Mouse (Mus musculus) forebrain, embryonic 13.5 days (tissue): Measurements from ENCODE around the gene Sel1l3. TPM values are rescaled to one million over a fixed set of nuclear protein-coding genes. Genes with fewer than 3 reads are reported as not detected.
A peak's percentile ranks its signal among the peaks of the same experiment; 100 is the strongest.

ENCODE experiments used
- ATAC-seq: fragments of 200-750 bp; cut with Nextera tagmentation; 2 replicates; pipeline ENCODE4 v1.8.0; 2017
- H3K27ac ChIP-seq: fragments of 300-500 bp; sonication (generic); 2 replicates; pipeline ENCODE4 v1.5.1; 2015; ENCODE audit warnings: inconsistent platforms, mild to moderate bottlenecking, moderate library complexity
- H3K27me3 ChIP-seq: fragments of 300-500 bp; sonication (generic); 2 replicates; pipeline ENCODE4 v1.6.1; 2015; ENCODE audit warnings: mild to moderate bottlenecking, inconsistent platforms
- H3K36me3 ChIP-seq: fragments of 300-500 bp; sonication (generic); 2 replicates; pipeline ENCODE4 v1.6.1; 2015; ENCODE audit warnings: mild to moderate bottlenecking, inconsistent platforms; ENCODE audit not compliant: poor library complexity, severe bottlenecking
- H3K4me1 ChIP-seq: fragments of 300-500 bp; sonication (generic); 2 replicates; pipeline ENCODE4 v1.6.1; 2015; ENCODE audit warnings: inconsistent platforms
- H3K4me2 ChIP-seq: fragments of 300-500 bp; sonication (generic); 2 replicates; pipeline ENCODE4 v1.6.1; 2015; ENCODE audit warnings: inconsistent platforms, mild to moderate bottlenecking, moderate library complexity
- H3K4me3 ChIP-seq: fragments of 300-500 bp; sonication (generic); 2 replicates; pipeline ENCODE4 v1.5.1; 2015; ENCODE audit warnings: mild to moderate bottlenecking, inconsistent platforms
- H3K9ac ChIP-seq: fragments of 300-500 bp; sonication (generic); 2 replicates; pipeline ENCODE4 v1.6.1; 2015; ENCODE audit warnings: mild to moderate bottlenecking, inconsistent platforms
- H3K9me3 ChIP-seq: fragments of 300-500 bp; sonication (generic); replicated peaks from 2 replicates; pipeline ENCODE4 v1.6.1; 2016; ENCODE audit warnings: inconsistent platforms
- WGBS: fragments of 180-500 bp; shearing (Covaris S2); methylation state at CpG from one replicate; pipeline ENCODE4 v1.1.7; 2015; 5-methylcytosine and 5-hydroxymethylcytosine counted together
- polyA plus RNA-seq: library from polyadenylated mRNA; unstranded; fragments of >200 nt; fragmentation: Nextera tagmentation; extraction: Ambion mirVana; gene quantifications from 2 replicates; pipeline ENCODE4 v1.2.1, GENCODE M21; 2015

Gene Sel1l3
- polyA plus RNA-seq, 1 experiment from 2014 or later, result 8.5 TPM

DNA sequence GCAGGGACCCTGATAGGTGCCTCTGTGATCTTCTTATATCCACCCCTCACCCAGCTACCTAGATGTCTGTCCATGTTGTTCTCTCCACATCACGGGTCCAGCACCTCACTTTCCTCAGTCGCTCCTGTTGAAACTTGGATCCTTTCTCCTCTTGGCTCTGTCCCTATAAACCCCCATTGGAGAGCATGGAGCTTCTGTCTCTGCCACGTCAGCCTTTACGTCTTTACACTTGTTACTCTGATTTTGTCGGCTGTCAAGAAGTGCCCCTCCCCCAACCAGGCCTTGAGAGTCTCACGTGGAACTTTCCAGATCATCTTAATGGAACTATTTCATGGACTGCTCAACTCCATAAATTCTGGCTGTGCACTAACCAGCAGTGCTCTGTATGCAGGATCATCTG lies 2.5 kb downstream of the Sel1l3 start:
- Histone ChIP-seq H3K27me3 (peaks cover 9% of the 10 kb centered on the region), H3K9ac (no peak overlapping the region), H3K4me3 (peak overlapping the region; percentile 10; the same call in 1 of the 2 replicates), H3K27ac (no peak overlapping the region; the same call in 1 of the 2 replicates), H3K9me3 (no peaks in the 10 kb centered on the region), H3K4me2 (peak overlapping the region; percentile 44), H3K36me3 (no peaks in the 10 kb centered on the region), H3K4me1 (peaks cover 56% of the 10 kb centered on the region)
- WGBS, result 51% methylated on average over 6 of the region's 6 CpGs
- no peak for ATAC-seq

DNA sequence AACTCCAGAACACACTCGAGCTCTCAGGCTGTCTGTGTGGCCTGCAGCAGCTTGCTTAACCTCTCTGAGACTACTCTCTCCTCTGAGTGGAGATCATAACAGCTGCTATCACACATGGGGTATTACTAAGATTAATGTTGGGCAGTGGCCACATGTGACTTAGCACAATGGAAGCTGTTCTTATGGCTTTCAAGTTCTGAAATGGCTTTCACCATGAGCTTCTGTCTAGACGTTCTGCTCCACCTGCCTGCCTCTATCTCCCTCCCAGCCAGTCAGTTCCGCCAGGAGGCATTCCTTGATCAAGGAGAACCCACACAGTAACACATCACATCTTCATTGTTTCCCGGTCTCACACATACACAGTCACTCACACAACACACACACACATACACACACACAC lies 3.2 kb downstream of the Sel1l3 start:
- 73% methylated on average over 4 of the region's 4 CpGs for WGBS
- Histone ChIP-seq H3K4me3 (no peak overlapping the region), H3K36me3 (no peaks in the 10 kb centered on the region), H3K27ac (no peak overlapping the region), H3K4me2 (peak overlapping the region; percentile 44), H3K4me1 (peaks cover 57% of the 10 kb centered on the region), H3K9ac (0 out of 2 replicates have a peak overlapping the region, but pooled peaks have one; percentile 16), H3K27me3 (peaks cover 9% of the 10 kb centered on the region), H3K9me3 (no peaks in the 10 kb centered on the region)
- no peak for ATAC-seq

DNA sequence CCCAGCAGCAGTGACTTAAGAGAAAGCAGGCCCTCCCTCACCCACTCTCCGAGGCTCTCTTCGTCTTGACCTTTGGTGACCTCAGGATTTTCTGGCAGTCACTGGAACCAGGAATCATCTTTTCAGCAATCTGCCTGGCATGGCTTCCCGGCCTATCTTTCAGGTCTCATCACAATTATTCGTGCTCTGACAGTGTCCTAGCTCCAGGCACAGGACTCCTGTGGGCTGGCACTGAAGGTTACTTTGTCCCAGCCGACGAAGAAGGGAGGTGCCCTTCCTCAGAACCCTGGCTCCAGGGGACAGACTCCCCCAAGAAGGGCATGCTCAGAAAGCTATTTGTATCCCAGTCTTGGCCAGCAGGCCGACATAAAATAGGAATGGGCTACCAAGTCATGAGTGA lies 4.0 kb downstream of the Sel1l3 start:
- H3K4me1 ChIP-seq, result peaks cover 56% of the 10 kb centered on the region
- no peak overlapping the region for H3K4me3 ChIP-seq
- no peak for ATAC-seq
- 52% methylated on average over 7 of the region's 7 CpGs for WGBS
- H3K9me3 ChIP-seq, result no peaks in the 10 kb centered on the region
- no peak overlapping the region for H3K9ac ChIP-seq
- H3K27me3 ChIP-seq, result peaks cover 9% of the 10 kb centered on the region
- H3K4me2 ChIP-seq, result peak overlapping the region; percentile 44
- no peaks in the 10 kb centered on the region for H3K36me3 ChIP-seq
- H3K27ac ChIP-seq, result no peak overlapping the region

DNA sequence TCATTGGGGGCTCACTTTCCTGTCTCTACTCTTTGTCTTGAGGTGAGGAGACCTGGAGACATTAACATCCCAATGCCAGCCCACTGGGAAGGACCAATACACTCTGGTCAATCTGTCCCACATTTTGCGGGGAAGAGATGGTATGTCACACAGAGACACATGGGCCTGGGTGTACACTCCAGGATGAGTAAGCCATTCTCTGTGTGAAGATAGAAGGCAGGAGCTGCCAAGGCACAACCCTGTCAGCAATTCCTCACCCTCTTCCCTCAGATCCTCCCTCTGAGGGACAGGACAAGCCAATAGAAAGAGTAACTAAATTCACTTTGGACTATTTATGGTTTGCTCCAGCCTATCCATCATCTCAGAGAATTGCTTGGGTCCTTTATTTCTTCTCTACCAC lies 5.0 kb downstream of the Sel1l3 start:
- Histone ChIP-seq H3K27ac (no peak overlapping the region), H3K4me2 (no peak overlapping the region), H3K9me3 (no peaks in the 10 kb centered on the region), H3K4me1 (peaks cover 54% of the 10 kb centered on the region), H3K4me3 (no peak overlapping the region), H3K27me3 (peaks cover 9% of the 10 kb centered on the region), H3K9ac (no peak overlapping the region), H3K36me3 (no peaks in the 10 kb centered on the region)
- 87% methylated on average over 1 of the region's 1 CpGs for WGBS
- no peak for ATAC-seq

DNA sequence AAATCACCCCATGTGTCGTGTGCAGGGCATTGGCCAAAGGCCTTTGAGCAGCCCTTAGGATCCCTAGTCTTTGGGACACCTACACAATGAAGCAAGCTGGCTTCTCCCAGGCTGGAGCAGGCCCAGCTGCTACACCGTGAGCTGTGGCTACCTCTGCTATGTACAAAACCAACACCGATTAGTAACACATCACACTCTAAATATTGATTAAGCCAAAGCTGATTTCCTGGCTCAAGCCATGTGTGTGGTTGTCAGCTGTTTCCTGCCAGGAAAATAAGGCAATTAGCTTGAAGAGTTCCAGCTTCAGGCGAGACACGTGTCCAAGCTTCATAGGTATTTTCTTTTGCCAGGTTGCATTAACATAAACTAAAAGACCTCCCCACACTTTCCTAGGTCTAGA lies 7.2 kb downstream of the Sel1l3 start:
- Histone ChIP-seq H3K4me2 (no peak overlapping the region), H3K36me3 (no peaks in the 10 kb centered on the region), H3K27me3 (peaks cover 9% of the 10 kb centered on the region), H3K4me1 (peaks cover 40% of the 10 kb centered on the region), H3K9ac (no peak overlapping the region), H3K27ac (no peak overlapping the region), H3K9me3 (no peaks in the 10 kb centered on the region), H3K4me3 (no peak overlapping the region)
- WGBS, result 79% methylated on average over 5 of the region's 5 CpGs
- ATAC-seq, result no peak

DNA sequence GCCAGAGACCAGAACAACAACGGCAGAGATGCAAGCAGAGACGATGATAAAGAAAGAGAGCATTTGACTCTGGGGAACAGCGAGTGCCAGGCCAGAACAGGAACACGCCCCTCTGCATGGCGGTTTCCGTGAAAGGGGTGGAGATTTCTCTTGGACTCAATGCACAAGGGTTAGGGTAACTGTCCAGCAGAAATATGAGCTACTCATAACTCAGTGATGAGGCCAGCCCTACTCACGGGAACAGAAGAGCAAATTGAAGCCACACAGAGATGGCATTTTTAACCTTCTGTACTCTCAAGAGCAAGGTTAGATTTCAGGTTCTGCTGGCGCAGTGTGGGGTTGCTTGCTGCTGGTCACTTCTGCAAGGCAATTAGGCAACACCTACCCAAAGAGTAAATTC lies 11.0 kb downstream of the Sel1l3 start:
- Histone ChIP-seq H3K9me3 (no peaks in the 10 kb centered on the region), H3K36me3 (peaks cover 3% of the 10 kb centered on the region; the same call in 1 of the 2 replicates), H3K4me2 (no peak overlapping the region), H3K4me3 (no peak overlapping the region), H3K27me3 (no peaks in the 10 kb centered on the region), H3K27ac (no peak overlapping the region), H3K4me1 (peaks cover 33% of the 10 kb centered on the region), H3K9ac (no peak overlapping the region)
- no peak for ATAC-seq
- 90% methylated on average over 8 of the region's 8 CpGs for WGBS

DNA sequence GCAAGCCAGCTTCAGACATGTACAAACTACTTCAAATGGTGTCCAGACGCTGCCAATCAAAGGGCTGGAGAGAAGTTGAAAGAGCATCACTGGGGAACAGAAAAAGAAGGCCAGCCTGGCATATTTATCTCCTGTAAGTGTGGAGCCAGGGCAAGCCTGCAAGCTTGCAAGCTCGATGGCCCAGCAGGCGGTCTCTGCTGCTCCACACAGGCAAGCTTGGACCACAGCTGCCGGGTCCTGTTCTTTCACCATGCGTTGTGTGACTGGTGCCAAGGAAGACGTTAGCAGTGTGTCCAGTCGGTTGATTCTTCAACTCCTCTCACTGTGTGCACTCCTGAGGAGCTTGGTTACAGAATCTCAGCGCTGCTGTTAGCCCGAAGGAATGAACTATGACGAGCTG lies 12.9 kb downstream of the Sel1l3 start:
- Histone ChIP-seq H3K27me3 (no peaks in the 10 kb centered on the region), H3K9ac (no peak overlapping the region), H3K4me1 (peaks cover 33% of the 10 kb centered on the region), H3K4me3 (no peak overlapping the region), H3K27ac (no peak overlapping the region), H3K4me2 (no peak overlapping the region), H3K36me3 (peaks cover 14% of the 10 kb centered on the region), H3K9me3 (no peaks in the 10 kb centered on the region)
- ATAC-seq, result no peak
- 88% methylated on average over 10 of the region's 10 CpGs for WGBS

DNA sequence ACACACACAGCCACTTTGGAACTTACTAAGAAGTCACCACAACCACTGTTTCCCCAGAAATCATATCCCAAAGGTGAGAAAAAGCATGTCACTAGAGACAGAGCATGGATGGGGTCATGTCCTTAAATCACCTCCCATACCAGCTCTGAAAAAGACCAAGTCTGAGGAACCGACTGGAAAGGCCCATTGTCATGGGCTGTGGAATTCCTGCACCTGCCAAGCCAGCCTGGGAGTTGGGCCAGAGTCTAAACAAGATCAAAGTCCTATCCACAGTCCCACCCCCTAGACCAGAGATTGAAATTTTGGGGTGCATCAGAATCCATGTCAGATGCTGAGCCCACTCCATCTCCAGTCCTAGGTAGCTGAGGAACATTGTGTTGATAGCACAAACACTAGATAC lies 15.3 kb downstream of the Sel1l3 start:
- Histone ChIP-seq H3K4me3 (no peak overlapping the region), H3K27ac (no peak overlapping the region), H3K4me2 (no peak overlapping the region), H3K9ac (no peak overlapping the region), H3K4me1 (peaks cover 36% of the 10 kb centered on the region), H3K36me3 (peaks cover 14% of the 10 kb centered on the region), H3K9me3 (no peaks in the 10 kb centered on the region), H3K27me3 (no peaks in the 10 kb centered on the region)
- ATAC-seq, result no peak
- WGBS, result 58% methylated on average over 1 of the region's 1 CpGs

DNA sequence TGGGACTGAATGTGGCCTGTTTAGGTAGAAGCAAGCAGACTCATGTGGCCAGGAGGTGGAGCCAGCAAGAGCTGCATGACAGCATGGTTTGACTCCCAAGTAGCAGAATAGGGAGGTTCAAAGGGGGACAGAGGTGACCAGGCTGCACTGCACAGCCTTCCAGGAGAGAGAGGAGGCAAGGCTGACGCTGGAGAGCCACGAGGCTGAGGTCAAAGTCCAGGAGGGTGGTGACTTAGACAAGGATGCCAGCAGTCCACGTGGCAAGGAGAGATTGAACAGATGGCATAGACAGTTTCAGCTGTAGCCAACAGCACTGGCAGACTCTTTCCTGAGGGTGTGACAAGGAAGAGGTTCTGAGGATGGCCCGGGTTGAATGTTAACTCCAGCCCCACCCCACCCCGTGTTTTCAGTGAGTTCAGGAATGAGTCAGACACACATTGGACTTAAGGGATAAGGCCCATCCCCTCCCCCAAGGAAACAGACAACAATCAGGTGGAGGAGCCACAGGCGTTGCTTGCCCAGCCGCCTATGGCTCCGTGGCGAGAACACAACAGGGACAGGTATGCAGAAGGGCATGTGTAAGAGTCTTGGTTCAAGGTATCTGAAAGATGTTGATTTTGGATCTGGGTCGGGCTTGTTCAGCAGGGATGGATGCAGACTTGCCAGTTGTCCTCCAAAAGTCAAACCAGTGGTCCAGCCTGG lies 17.2 kb downstream of the Sel1l3 start:
- no peak overlapping the region for H3K4me3 ChIP-seq
- H3K4me2 ChIP-seq, result no peak overlapping the region
- no peak for ATAC-seq
- 78% methylated on average over 10 of the region's 10 CpGs for WGBS
- no peaks in the 10 kb centered on the region for H3K9me3 ChIP-seq
- no peaks in the 10 kb centered on the region for H3K27me3 ChIP-seq
- H3K4me1 ChIP-seq, result peaks cover 42% of the 10 kb centered on the region
- no peak overlapping the region for H3K27ac ChIP-seq
- peaks cover 14% of the 10 kb centered on the region for H3K36me3 ChIP-seq
- H3K9ac ChIP-seq, result no peak overlapping the region

DNA sequence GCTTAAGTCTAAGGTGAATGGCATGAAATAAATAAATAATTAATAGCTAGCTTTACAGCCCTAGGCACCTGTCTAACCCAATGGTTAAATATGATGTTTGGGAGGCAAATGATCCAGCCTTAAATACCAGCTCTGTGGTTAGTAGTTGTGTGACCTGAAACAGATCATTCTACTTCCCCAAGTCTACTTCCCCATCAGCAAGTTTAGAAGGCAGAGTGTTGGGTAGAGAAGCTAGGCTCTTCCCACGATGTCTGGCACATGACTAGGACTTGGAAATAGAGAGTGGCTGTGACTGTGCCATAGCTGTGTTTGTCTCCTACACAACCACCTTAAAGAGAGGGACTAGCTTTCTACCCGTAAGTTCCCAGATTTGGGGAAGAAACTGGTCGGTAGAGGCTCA lies 18.9 kb downstream of the Sel1l3 start:
- Histone ChIP-seq H3K9me3 (no peaks in the 10 kb centered on the region), H3K9ac (no peak overlapping the region), H3K4me3 (no peak overlapping the region), H3K27ac (no peak overlapping the region), H3K4me1 (peaks cover 39% of the 10 kb centered on the region), H3K27me3 (no peaks in the 10 kb centered on the region), H3K36me3 (peaks cover 14% of the 10 kb centered on the region), H3K4me2 (no peak overlapping the region)
- 94% methylated on average over 3 of the region's 3 CpGs for WGBS
- ATAC-seq, result no peak

DNA sequence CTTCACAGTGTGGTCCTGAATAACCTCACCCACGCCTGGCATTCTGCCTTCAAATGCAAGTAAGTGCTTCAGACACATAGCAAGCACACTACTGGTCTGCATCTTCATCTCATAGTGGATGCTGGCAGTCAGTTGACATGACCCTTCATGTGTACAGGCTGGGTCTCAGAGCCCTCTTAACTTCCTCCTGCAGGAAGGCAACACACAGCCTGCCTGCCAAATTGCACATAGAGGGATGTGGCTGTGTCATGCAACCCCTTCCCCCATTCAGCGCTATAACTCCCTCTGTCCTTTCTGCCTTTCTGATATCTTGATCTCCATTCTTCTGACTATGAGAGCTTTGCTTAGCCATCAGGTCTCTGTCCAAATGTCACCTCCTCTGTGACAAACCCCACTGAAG lies 19.3 kb downstream of the Sel1l3 start:
- Histone ChIP-seq H3K9ac (no peak overlapping the region), H3K9me3 (no peaks in the 10 kb centered on the region), H3K4me2 (no peak overlapping the region), H3K36me3 (peaks cover 14% of the 10 kb centered on the region), H3K4me1 (peaks cover 39% of the 10 kb centered on the region), H3K27ac (no peak overlapping the region), H3K4me3 (no peak overlapping the region), H3K27me3 (no peaks in the 10 kb centered on the region)
- 84% methylated on average over 2 of the region's 2 CpGs for WGBS
- no peak for ATAC-seq

DNA sequence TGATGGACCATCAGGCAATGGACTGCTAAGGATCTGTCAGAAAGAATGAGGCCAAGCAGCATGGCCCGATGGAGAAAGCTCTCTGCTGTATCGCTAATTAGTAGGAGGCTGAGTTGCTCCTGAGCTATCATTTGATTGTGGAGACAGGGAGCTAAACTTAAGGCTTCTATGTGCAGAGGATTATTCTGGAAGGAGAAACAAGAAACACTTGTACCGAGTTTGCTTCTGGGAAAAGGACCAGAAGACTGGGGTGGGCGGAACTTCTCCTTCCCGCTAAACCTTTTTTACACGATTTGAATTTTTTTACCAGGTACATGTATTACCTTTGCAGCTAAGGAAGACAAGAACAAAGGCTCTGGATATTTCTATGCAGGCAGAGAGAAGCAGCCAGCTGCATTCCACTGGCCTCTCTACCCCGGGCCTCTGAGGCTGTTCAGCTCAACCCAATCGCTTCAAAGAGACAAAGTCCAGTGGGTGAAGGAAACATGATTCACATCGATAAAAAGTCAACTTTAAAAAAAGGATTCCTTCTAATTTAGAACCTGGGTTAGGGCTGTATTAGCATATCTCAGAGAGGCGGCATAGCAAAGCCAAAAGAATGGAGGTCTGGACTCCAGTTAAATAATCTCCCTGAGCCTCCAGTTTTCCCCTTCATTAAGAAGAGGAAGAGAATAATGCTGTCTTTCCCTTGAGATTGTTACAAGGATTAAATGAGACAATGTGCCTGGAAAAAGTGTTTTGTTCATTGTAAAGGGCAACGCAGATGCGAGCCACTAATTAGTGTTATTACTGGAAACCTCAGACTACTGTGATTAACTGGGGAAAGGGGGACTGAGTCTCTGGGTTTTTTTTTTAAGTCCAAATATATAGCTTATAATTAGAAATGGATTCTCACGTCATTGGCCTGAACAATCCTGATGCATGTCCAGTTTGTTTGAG lies 20.4 kb downstream of the Sel1l3 start:
- H3K27ac ChIP-seq, result peak overlapping the region; percentile 51; the same call in 1 of the 2 replicates
- no peak; the same call in 1 of the 2 replicates for ATAC-seq

More for the DNA sequence above, 20.4 kb downstream of the Sel1l3 start:
- 26% methylated on average over 13 of the region's 13 CpGs for WGBS
- Histone ChIP-seq H3K36me3 (peaks cover 10% of the 10 kb centered on the region; the same call in 1 of the 2 replicates), H3K9ac (no peak overlapping the region), H3K4me1 (peaks cover 30% of the 10 kb centered on the region), H3K27me3 (no peaks in the 10 kb centered on the region), H3K4me2 (0 out of 2 replicates have a peak overlapping the region, but pooled peaks have one; percentile 1), H3K9me3 (no peaks in the 10 kb centered on the region), H3K4me3 (no peak overlapping the region)
